Mouse (Mus musculus) kidney, postnatal 14 days (tissue): ENCODE data around the gene Phospho1.

Experiments used
- DNase-seq: peaks from one replicate; pipeline ENCODE4 v3.0.0; 2022; ENCODE audit warnings: mixed read lengths

The Phospho1 gene

DNA sequence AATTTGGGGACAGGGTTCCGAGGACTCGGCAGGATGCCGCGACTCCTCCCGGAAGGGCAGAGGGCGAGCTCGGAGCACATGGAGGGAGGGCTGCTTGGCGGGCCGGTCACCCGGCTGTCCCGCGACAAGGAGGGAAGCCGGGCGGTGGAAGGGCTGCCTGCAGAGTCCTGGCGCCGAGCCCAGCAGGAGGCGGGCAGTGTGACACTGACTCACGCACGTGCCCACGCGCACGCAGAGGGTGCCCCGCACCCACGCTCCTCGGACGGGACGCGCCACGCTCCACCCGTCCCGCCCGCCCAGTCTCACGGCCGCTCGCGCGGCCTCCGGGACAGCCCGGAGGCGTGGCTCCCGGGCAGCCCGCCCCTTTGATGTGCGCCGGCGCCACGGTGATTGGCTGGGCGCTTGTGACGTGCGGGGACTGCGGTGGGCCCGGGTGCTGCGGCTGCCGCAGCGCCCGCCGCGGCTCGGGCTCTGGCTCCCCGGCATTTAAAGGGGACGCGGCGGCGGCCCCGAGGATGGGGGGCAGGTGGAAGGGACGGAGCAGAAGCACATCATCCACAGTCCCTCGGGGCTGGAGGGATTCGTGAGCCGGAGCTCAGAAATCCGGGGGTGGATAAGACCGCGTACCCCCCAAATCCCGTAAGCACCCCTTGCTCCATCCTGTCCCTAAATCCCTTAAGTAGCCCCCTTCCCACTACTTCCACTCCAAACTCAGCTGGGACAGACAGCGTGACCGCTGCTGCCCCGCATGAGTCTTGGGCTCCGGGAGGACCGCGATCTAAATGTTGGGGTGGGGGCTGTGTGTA is at the start of gene Phospho1:
TSS of gene Phospho1 (plus strand) at position 429 of the 806 bp plus-strand sequence.
- peak; percentile 96 for DNase-seq

DNA sequence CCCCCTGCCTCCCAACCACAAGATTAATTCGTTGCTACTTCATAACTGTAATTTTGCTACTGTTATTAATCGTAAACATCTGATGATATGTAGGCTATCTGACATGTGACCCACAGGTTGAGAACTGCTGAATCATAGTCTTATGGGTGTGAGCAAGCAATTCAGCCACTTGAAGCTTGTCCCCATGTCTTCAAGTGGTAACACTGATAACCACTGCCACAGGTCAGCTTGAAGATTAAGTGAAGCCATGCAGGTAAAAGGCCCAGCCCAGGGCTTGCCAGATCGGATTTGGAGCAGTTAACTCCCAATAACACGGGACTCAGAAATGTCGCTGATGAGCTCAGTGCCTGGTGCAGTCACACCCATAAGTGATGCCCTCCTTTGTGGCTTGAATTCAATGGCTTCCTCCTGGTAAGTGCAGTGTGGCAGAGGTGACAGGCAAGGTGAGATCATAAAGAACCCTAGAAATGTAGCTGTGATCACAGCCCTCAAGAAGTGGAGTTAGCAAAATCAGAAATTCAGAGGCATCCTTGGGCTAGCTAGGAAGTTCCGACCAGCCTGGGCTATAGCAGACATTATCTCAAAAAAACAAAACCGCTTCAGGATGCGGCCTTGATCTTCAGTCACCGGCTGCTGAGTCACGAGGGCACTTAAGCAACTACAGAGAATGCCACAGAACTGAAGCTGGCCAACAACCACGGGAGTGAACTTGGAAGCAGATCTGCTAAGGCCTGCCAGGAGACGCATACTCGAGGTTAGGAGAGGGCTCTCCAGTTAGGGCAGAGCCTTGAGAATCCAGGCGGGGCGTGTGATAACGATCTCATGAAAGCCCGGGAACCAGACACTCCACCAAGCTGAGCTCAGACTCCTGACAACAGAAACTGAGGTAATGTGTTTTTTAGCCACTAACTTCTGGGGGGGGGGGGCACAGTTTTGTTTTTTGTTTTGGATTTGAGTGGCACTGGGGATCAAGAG is 46.7 kb upstream of the Phospho1 start:
- no peak for DNase-seq

DNA sequence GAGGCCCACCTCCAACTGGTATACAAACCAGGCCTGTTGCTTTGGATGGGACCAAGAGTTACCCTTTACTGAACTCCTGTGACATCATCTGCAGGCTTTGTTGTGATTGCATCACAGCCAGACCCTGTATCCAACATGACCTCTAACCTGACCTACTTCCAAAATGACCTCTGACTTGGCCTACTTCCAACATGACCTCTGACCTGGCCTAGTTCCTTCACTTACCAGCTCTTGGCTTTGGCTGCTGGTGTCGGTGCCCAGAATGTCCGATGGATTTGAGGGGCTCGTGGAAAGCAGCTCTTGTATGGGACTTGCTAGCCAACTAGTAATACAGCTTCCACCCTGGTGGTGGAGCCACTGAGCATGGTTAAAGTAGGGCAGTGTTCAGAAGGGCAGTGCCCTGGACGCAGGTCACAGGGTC is 45.5 kb upstream of the Phospho1 start:
- DNase-seq: peak; percentile 35

DNA sequence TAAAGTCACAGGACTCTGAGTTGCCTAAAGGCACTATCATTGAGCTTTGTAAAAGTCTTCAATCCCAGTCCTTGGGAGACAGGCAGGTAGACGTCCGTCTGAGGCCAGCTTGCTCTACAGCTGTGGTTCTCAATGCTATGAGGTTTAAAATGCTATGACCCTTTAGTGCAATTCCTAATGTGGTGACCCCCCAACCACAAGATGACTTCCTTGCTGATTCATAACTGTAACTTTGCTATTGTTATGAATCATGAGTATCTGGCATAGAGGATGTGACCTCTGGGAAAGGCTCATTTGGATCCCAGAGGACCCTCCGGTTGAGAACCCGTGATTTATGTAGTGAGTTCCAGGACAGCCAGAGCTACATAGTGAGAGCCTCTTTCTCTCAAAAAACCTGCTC is 44.9 kb upstream of the Phospho1 start:
- DNase-seq: no peak

DNA sequence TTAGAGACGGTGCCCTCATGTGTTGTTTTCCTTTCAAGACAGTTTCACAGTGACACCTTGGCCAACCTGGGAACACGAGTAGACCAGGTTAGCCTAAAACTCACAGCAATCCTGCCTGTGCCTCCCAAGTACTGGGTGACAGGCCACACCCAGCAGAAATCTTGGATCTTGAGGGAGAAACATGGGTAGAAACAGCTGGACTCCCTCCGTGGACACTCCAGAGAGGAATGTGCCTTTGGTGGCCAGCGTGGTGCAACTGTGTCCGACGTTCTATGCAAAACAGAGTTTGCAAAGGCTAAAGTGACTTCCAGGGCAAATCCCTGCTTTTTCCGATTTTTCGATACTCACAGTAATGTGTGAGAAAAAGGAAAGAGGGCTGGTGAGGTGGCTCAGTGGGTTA is 43.8 kb upstream of the Phospho1 start:
- DNase-seq: no peak

DNA sequence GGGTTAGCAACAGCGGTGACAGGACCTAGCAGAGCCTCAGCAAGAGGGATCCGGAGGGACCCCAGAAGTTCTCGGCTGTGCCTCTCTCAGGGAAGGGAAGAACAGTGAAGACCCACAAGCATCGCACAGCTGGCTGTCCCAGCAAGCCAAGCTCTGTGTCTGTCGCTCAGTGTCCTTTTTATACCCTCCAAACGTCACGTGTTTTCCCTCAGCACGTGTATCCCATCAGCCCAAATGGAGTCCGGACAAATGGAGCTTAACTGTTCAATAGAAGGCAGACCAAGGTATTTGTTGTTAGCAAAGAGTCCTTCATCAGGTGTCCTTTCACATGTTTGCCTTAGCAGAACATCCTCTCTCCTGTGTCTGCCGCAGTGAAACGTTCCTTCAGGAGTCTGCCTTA is 42.7 kb upstream of the Phospho1 start:
- no peak for DNase-seq

DNA sequence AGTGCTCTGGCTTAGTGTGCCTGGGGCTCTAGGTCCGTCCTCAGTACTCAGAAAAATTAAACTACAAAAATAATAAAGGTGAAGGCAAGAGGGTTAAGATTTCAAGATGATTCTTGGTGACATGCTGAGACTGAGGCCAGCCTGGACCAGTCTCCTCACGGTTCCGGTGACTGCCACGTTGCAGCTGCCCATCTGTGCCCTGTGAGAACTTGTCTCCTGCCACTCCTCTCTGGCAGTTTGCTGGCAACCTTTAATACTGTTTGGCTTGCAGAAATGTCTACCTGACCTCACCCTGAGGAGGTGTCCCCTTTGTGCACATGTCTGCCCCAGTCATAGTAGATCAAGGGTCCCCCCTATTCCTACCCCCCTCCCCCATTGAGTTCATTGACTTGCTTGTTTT is 40.8 kb upstream of the Phospho1 start:
- DNase-seq: no peak

DNA sequence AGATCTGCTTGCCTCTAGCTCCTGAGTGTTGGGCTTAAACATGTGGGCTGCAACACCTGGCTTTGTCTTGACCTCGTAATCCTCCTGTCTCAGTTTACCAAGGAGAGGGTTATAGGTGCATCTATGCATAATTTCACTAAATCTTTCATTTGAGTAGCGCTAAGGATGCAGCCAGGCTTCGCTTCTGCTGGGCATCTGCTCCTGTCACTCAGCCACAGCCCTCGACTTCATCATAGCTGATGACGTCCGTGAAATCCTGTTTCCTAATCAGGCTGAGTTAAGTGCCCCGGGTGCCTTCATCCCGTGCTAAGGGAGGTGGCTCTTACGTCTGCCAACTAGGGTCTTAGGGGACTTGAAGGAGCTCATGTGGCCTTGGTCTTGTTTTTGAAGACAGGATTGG is 40.3 kb upstream of the Phospho1 start:
- no peak for DNase-seq

DNA sequence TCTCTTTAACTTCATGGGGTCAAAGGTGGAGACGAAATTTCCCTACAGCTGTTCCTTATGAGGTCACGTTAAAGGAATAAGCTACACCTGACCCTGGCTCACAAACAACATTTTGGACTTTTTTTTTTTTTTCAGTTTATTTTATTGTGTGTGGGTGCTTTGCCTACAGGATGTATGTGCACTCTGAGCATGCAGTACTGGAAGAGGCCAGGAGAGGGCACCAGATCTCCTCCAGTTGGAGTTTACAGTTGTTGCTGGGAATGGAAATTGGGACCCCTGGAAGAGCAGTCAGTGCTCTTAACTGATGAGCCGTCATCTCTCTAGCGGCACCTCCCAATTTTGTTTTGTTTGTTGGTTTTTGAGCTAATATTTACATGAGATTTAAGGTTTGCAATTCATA is 38.6 kb upstream of the Phospho1 start:
- no peak for DNase-seq

DNA sequence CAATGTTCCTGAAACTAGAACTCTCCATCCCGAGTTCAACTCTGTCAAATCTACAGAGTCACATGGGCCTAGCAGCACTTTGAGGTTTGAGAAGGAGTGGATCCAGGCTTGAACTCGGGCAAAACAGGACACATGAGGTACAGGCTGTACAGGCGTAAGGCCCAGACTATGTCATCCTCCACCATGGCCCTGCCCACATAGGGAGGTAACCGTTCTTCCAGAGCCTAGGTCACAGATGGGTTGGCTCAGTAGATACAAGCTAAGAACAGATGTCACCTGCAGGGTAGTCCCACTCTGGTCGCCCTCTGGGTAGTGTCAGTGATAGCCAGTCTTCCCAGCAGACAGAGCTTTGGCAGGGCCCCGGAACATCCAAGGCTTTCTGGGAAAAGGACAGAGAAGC is 37.8 kb upstream of the Phospho1 start:
- no peak for DNase-seq

DNA sequence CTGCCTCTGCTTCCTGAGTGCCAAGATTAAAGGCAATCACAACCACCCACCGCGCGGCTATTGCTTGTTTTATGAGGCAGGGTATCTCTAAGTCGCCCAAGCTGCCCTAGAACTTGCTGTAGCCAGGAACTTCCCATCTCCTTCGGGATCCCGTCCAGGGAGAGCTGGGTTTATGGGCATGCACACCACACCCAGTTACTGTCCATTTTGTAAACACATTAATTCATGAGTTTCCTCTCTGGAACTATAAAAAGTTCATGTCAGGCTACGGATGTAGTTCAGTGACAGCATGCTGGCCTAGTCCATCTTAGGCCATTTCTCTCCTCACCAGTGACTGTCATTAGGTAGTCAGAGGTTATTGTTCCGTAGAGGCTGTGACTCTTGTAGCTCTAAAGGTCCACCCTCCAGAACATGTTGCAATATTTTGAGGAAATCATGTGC is 34.8 kb upstream of the Phospho1 start:
- DNase-seq: peak; percentile 60

DNA sequence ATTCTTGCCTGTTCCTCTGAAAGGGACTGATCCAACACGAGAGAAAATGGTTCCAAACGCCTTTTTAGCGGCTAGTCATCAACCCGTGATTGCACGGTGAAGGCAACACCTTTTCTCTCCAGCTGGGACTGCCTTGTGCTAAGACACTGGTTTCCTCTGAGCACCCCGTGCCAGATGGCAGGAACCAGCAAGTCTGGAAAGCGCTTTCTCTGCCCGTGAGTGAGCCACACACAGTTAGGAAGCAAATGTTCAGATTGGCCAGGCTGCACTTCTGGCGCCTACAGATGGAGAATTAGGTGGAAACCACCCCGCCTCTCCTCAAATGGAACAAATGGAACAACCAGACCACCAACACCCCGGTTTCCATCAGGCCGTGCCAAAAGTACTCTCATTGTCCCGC is 32.5 kb upstream of the Phospho1 start:
- DNase-seq: no peak

DNA sequence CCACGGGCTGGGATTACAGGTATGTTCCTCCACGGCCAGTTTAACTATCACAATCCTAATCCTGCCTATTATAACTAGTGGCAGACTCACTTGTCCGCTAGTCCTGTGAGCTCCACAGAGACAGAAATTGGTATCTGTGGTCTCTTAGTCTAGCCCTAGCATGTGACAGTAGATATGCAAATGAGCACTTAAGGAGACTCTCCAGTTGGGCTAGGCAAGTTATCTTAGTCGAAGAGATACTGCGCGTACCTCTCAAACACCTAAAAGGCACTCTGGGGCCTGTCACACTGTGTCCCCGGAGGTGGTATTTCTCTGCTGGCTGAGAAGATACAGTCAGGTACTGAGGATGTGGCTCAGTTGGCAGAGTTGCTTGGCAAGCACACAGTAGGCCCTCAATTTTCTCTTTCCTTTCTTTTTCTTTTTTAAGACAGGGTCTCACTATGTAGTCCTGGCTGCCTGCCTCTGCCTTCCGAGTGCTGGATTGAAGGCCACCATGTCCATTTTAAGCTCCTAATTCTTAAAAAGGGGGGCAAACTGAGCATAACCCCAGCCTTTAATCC is 31.3 kb upstream of the Phospho1 start:
- DNase-seq: no peak

DNA sequence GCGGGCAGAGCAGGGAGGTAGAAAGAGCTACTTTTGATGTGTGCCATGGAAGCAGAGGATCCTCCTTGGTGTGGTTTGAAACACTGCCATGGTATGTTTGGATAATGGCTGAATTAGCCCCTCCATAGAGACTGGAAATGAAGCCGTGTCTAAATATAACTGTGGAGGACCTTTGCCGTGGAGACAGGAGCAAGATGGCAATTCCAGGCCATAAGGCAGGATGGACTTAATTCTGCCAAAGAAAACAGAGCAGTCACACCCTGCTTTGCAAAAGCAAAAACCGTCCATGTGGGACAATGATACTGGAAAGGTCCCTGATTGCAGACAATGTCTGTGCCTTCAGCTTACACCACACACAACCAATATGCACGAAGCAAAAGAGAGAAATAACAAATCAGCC is 30.1 kb upstream of the Phospho1 start:
- no peak for DNase-seq

DNA sequence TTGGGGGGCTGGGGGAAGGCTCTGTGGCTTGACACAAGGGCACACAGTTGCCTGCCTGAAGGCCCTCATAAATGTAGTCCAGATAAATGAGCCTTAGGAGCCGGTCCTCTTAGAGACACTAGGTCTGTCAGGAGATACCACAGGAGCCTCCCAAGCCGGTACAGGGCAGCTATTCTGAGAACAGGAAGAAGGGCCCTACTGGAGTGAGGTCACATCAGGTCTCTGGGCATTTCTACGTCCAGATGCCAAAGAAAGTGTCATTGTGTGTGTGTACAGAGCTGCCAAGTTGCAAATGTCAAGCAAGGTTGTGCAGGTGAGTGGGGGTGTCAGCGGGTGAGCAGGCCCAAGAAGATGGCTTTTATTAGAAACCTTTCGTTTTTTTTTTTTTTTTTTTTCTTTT is 28.7 kb upstream of the Phospho1 start:
- peak; percentile 39 for DNase-seq

DNA sequence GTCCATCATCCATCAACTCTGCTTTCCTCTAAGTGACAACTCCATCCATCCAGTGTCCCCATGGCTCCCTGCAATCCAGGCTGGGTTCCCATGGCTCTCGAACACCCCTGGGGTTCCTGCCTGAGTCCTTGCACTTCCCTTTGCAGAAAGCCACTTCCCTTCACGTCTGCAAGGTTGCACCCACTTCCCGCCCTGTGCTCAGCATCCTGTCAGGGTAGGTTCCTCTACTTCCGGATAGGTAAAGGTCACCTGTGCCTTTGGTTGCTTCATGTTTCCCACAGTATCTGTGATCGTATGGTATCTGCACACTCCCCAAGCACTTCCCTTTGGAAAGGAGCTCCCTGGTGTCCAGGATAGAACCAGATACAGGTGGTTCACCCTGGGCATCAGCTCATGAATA is 19.3 kb upstream of the Phospho1 start:
- no peak for DNase-seq

DNA sequence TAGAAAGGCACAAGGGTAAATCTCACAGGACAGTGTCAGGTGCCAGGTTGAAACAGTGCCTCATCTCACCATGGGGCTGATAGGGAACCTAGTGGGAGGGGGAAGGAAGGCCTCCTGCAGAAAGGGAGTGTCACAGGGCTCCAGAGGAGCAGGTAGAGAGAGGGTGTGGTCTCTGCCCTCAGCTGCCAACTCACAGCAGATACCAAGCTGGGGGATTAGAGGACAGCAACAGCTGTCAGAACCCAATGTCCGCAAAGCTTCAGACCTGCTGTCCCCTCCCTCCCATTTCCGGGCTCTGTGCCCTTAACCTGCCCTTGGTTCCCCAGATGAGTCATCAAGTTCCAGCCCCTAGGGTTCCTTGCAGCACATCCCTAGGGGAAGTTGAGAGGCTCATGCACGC is 18.8 kb upstream of the Phospho1 start:
- peak; percentile 41 for DNase-seq

DNA sequence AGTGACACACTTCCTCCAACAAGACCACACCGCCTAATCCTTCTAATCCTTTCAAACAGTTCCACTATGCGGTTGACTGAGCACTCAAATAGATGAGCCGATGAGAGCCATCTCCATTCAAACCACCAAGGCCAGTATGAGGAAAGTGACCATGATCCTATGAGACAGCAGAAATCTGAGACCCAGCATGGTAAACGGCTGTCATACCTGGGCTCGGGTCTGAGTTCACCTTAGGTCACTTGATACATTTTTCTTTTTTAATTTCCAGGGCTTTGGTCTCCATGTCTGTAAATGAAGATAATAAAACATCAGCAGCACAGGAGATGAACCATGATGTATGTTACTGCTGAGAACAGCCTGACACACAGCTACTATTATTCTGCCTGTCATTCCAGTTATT is 16.4 kb upstream of the Phospho1 start:
- DNase-seq: no peak

DNA sequence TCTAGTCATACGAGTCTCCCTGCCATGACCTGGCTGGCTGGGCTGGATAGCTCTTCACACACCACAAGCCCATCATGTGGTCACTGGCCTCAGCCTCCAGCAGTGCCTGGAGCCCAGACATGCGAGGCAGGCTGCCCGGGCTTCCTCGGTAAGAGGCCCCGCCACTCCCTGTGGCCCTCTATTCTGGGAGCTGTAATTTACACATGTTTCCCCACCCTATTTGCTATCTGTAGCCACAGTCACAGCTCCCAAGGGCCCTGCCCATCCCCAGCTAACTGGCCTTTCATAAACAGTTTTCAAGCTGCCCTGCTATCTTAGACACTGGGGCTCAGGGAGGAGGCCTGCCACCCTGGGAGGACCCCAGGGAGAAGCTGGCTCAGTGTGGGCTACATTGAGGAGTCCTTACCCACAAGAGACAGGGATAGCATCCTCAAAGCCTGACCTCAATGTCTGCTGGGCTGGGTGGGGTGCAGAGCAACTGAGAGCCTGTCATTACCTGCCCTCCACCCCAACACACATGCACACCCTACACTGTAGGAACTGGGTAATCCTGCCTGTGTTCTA is 15.8 kb upstream of the Phospho1 start:
- no peak for DNase-seq

DNA sequence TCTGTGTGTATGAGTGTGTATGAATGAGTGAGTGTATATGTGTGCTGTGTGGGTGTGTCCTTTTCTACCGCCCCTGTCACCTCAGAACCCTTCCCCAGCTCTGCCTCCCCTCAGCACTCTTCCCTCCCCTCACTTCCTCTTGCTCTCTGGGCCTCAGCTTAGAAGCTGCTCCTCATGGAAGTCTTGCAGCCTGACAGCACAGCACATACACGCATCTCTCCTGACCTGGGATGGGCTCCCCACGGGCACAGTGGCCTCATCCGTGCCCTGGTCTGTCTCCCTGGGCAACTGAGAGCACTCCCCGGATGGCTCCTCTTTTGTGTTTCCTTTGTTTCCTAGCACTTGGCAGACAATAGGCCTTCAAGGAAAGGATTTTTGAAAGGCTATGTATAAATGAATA is 14.7 kb upstream of the Phospho1 start:
- no peak for DNase-seq

DNA sequence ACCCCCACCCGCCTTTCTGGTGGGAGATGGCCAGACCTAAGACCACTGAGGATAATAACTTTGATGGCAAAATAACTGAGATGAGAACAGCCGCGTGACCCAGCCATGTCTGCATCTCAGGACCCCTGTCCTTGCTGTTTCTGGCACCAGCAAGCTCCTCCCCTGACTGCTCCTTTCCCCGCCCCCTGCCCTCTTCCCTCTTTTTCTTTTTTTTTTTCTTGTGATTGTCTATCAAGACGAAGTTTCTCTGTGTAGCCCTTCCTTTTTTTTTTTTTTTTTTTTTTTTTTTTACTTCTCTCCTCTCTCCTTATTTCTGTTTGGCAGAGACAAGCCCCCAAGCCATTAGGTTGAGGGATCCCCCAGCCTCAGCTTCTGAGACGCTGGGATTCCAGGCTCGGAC is 13.5 kb upstream of the Phospho1 start:
- no peak for DNase-seq

DNA sequence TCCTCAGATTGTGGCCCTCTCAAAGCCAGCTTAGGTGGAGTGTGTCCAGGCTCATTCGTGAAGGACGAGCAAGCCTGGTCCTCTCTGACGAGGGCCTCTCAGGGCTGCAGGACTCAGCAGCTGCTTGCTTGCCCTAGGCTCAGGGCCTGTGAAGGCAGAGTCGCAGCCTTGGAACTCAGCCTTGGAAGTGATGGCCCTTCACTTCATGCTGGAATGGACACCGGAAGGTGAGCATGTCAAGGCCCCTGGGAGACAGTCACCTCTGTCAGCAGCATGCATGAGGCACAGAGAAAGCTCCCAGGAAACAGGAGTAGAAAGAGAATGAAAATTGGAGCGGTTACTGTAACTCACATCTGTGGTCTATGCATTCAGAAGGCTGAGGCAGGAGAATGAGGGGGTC is 12.6 kb upstream of the Phospho1 start:
- DNase-seq: no peak

DNA sequence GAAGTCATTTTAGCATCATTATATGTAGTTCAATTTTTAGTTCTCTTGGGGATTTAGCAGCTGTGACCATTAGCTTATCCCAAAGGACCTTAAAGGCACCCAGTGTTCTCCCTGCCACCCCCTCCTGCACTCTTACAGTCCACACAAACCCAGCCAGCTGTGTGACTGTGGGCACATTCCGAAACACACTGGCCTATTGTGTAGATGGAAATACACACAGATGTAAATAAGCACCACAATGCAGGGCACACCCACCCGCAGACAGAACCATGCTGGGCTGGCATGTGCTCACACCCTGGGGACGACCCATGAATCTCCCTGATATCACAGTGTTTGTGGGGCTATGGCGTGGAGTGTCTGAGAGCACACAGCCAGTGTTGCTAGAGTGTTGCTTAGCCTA is 12.1 kb upstream of the Phospho1 start:
- no peak for DNase-seq
